Mouse (Mus musculus) frontal cortex, postnatal 14 days (tissue): Measurements from ENCODE around the gene Map2k1.

Experiments used
- DNase-seq, 2 experiments: peaks; one replicate each; pipeline ENCODE4 v3.0.0; 2022; ENCODE audit warnings: low spot score in 2 of 2

Gene Map2k1

GRCm38 (mm10) chr9:64250111-64250730, 3.2 kb downstream of the Map2k1 start:
- DNase-seq, result no peak

- DNase-seq, result no peak
These were observed 4.1 kb downstream of the Map2k1 start for GRCm38 (mm10) chr9:64249371-64249770.

- no peak for DNase-seq
These were observed 11.0 kb downstream of the Map2k1 start for GRCm38 (mm10) chr9:64242381-64242831.

DNA sequence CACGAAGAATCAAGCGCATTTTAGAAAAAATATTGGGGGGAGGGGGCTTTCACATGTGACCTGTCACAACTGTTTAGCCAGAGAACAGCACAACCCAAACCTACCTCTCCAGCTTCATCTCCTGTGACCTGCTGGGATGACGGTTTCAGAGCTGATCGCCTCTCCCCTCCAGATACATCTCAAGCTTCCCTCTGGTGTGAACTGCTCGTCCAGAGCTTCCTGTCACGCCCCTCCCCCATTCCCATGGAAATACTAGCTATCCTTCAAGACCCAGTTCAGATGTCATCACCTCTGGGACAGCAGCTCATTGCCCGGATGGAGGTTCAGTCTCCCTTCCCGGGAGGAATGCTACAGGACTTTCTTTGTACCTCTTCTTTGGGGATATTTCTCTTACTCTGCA, 12.8 kb downstream of the Map2k1 start:
- no peak for DNase-seq

GRCm38 (mm10) chr9:64240116-64240515, 13.3 kb downstream of the Map2k1 start:
- DNase-seq, result no peak

DNA sequence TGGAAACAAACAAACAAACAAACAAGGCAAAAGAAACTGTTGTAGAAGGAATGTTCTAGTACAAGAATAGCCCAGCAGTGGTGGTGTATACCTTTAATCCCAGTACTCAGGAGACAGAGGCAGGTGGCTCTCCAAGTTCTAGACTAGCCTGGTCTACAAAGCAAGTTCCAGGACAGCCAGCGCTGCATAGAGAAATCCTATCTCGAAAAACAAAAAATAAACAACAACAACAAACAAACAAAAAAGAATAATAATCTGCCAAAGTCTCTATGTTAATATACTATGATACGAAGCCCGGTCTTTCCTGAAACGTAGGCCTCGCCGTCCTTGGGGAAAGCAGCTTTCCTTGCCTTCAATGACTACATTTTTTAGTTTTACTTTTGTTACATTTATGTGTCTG, 17.4 kb downstream of the Map2k1 start:
- DNase-seq, result no peak

DNA sequence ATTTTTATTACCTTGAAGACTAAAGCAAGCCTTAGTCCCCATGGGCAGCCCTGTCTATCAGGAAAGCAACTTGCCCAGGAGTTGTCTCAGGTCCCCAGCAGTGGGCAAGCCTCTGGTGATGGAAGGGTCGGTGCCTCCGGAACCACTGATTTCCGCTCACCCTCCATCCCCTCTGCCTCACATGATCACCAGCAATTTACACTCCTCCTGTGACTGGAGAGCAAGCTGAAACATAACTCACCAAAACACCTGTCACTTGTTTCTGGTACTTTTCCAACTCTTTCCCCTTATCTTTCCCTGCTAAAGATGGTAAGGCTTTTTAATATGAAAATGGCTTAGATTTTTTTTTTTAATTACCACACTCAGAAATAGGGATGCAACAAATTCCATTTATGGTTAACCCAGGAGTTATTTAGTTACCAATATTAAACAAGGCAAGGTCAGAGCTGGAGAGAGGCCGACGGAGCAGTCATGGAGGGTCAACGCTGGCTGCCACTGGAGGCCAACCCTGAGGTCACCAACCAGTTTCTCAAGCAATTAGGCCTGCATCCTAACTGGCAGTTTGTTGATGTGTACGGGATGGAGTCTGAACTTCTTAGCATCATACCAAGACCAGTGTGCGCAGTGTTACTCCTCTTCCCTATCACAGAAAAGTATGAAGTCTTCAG, 18.5 kb downstream of the Map2k1 start, which contains the start of gene Uchl4:
TSS of gene Uchl4 (plus strand) at position 434 of the 668 bp plus-strand sequence.
- DNase-seq, result no peak

DNA sequence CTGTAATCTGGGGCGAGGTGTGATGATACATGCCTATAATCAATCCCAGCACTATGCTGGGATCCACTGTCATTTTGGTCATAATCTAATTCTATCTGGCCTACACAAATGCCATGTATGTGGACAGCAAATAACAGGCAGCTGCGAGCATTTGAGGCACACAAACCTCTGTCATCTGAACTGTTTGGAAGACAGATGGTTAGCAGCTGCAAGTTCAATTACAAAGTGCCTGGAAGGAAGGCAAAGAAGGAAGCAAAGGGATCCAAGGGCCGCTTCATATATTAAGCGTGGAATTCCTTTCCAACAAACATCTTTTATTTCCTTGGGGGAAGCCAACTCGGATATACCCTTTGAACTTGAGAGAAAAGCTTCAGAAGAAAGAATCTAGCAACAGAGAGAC, 19.8 kb downstream of the Map2k1 start:
- no peak for DNase-seq

DNA sequence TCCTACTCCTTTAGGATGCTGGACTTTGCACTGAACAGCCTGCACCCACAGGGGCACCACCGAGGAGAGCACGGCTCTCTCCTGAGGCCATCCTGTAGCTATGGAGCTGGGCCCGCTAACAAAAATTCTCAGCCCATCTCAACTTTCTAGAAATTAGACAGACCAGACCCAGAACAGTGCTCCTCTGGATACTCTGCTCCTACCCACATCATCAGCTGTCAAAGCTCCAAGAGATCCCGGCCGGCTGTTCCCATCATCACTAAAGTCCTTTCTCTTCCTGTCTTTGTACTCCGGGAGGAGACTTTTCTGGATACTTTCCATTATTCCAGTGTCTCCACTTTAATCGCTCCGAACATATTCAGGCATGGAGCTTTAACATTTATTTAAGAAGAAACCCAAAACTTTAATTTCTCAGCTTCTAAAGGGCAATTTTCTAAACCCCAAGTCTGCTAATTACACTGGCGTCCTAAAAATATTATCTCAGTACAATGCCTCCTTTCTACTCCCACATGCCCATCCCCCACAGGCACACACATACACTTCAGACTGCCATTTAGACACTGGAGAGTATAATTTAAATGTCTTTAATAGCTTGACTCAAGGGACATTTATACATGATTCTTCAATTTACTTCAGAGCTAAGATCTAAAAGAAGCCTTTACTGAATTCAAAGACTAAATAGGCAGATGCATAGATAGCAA, 21.0 kb downstream of the Map2k1 start:
- DNase-seq, result no peak

DNA sequence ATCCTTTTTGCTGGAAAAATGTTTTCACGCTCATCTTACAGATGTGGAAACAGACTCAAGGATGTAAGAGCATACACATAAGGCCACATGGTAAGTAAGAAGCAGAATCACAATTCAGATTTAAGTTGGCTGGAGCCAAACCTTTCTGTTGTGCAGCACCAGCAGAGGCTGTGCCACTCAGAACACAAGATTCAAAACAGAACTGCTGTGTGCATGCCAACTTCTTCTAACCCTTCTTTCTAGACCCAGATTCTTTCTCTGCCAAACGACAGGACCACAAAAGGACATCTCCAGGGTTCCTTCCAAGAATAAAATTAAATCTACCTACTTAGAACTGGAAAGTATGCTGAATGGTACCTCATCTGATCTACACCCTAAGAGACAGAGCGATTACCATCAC, 21.8 kb downstream of the Map2k1 start:
- DNase-seq, result no peak

DNA sequence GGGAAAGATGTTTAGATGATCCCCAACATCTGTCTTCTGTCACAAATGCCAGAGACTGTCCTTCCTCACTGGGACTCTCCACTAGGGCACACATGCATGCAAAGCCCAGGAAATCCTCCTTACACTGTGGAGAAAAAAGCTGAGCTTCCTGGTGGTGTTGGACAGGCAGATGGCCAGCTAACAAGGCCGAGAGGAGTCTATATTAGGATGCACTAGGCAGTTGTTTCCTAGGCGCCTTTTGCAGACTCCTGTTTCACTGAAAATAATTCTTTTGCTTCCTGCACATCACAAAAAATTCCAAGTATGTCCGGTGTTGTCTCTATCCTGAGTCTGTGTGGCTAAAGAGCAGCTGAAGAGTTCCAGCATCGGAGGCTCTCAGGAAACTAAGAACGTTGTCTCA, 22.3 kb downstream of the Map2k1 start:
- DNase-seq, result no peak

GRCm38 (mm10) chr9:64228972-64229371, 24.5 kb downstream of the Map2k1 start:
- DNase-seq, result no peak

- DNase-seq, result no peak
These were observed 25.7 kb downstream of the Map2k1 start for GRCm38 (mm10) chr9:64227736-64228135.

DNA sequence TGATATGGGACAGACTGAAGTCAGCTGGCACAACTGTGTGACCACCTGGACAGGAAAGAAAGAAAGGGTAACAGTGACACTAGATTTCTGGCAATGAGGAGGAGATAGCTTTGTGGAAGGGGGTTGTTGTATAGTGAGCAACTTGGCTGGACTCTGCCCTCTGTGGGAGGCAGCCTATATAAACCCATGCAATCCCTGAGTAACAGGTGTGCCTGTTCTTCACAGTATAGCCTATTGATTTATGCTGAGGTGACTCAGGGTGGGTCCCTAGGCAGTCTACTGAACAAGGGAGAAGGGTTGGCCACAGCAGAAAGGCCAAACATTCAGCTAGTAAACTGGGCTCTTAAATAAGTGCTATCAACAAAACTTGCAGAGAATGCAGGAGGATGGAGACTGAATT, 27.6 kb downstream of the Map2k1 start:
- no peak for DNase-seq

- DNase-seq, result no peak
These were observed 31.3 kb downstream of the Map2k1 start for GRCm38 (mm10) chr9:64222098-64222497.

DNA sequence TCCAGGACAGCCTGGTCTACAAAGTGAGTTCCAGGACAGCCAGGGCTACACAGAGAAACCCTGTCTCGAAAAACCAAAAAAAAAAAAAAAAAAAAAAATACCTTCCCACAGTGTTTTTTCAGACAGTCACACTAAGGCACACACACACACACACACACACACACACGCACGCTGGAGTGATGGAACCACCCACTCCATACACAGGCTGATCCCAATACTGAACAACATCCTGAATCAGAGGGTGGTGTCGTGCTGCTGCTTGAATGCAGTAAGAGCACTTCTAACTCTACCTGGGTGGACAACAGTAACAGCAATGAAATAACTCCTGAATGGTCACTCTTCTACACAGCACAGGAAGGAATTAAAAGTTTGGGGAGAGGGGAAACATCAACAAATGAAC, 32.0 kb downstream of the Map2k1 start:
- no peak for DNase-seq

DNA sequence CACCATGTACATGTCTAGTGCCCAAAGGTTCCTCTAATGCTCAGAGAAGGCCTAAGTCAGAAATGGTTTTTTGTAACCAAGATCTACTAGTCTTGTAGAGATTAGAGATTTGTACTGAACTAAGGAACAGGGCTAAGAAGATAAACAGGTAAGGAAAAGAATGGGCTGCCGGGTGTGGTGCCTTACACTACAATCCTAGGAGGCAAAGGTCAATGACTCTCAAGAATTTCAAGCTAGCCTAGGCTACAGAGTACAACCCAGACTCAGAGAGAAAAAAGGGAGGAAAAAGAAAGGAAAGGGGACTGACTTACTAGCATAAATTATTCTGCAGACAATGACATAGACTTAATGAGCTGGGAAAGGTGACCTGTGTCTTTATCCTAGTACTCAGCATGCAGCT, 32.8 kb downstream of the Map2k1 start:
- DNase-seq, result no peak

DNA sequence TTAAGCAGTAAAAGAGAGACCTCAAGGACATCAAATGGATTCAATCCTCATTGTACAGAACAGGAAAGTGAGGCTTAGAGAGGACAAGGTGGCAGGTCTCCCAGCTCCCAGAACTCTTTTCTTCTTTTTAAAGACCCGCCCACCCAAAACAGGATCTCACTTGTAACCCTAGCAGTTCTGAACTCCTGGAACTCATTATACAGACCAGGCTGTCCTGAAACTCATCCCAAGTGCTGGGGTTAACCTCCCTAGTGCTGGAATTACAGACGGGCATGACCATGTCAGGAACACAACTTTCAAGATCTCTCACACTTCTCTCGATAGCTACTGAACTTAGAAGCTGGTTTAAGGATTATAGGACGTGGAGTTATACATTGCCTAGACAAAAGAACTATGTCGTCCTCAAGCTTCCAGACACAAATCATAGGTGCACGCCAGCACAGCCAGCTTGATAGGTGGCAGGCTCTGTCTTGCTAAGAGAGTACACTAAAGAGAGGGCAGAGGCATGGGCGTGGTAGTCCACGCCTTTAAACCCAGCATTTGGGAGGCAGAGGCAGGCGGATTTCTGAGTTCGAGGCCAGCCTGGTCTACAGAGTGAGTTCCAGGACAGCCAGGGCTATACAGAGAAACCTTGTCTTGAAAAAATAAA, 33.5 kb downstream of the Map2k1 start:
- DNase-seq, result no peak

GRCm38 (mm10) chr9:64219305-64219704, 34.1 kb downstream of the Map2k1 start:
- no peak for DNase-seq

- DNase-seq, result no peak
These were observed 35.5 kb downstream of the Map2k1 start for GRCm38 (mm10) chr9:64217887-64218286.

GRCm38 (mm10) chr9:64216641-64217040, 36.8 kb downstream of the Map2k1 start:
- no peak for DNase-seq

GRCm38 (mm10) chr9:64216090-64216489, 37.3 kb downstream of the Map2k1 start:
- DNase-seq, result no peak
